In genomic region chr4:47303340-47303998, GRCm38 (mm10) we compare ENCODE assay signal across 1 mouse cellular context.
TF ChIP-seq lines count a peak whose summit lies in the region.

No protein-coding gene starts in this region.

TF ChIP-seq in MEL, 35 proteins besides CTCF, POLR2A, EP300 and RAD21 (continued from another document):
- TF ChIP-seq POLR2AphosphoS5 (IDR thresholded peaks at IDR 0.05; ENCODE audit: borderline replicate concordance, low read depth, low read length) (no peak), NELFE (IDR thresholded peaks at IDR 0.05; ENCODE audit: low read depth, low read length) (peak; percentile 51), UBTF (IDR thresholded peaks at IDR 0.05; ENCODE audit: borderline replicate concordance, insufficient read depth, low read depth, low read length) (no peak), MAZ (IDR thresholded peaks at IDR 0.05; ENCODE audit: low read depth, low read length) (0 out of 2 replicates have a peak, but pooled peaks have one; percentile 63), ZC3H11A (IDR thresholded peaks at IDR 0.05; ENCODE audit: low read depth, low read length) (no peak), SMC3 (IDR thresholded peaks at IDR 0.05; ENCODE audit: low read depth, low read length) (peak; percentile 11; the same call in 1 of the 2 replicates), GATA1 (IDR thresholded peaks at IDR 0.05; ENCODE audit: low read depth, low read length) (no peak), CHD1 (IDR thresholded peaks at IDR 0.05; ENCODE audit: low read depth, low read length) (no peak), TCF12 (IDR thresholded peaks at IDR 0.05; ENCODE audit: low read depth, low read length) (peak; percentile 59; the same call in 1 of the 2 replicates), MYC (IDR thresholded peaks at IDR 0.05; ENCODE audit: low read depth, low read length) (peak; percentile 86), E2F4 (IDR thresholded peaks at IDR 0.05; ENCODE audit: borderline replicate concordance, low read depth, low read length) (no peak), MXI1 (IDR thresholded peaks at IDR 0.05; ENCODE audit: low read depth, low read length) (peak; percentile 54; the same call in 1 of the 2 replicates)
TF ChIP-seq in MEL: peak in this region for 18.
